Comparison of ENCODE assay signal across 14 mouse cellular contexts in genomic region chr12:29247356-29247755, GRCm38 (mm10).
A peak's percentile ranks its signal among the peaks of the same experiment; 100 is the strongest.
DNase-seq lines count a peak whose midpoint lies in the region; ATAC-seq lines count a peak whose summit lies in the region.
"Had no signal": no experiment of that assay in that cellular context is flagged by ENCODE, and none has a peak within 500 bp of the region (broad histone marks: within the 10 kb centered on the region; RNA-seq: fewer than 3 reads in every experiment).

No protein-coding gene starts in this region.

- no peaks in the 10 kb centered on the region for H3K27me3 ChIP-seq in forebrain, embryonic 13.5 days
- H3K27me3 ChIP-seq in forebrain, embryonic 10.5 days (ENCODE audit: poor library complexity, severe bottlenecking), result no peaks in the 10 kb centered on the region
- no peaks in the 10 kb centered on the region for H3K27me3 ChIP-seq in midbrain, embryonic 16.5 days (ENCODE audit: control insufficient read depth, insufficient read depth, low read depth, low read length)
- H3K27me3 ChIP-seq in midbrain, embryonic 10.5 days (ENCODE audit: low read depth, poor library complexity, severe bottlenecking), result no peaks in the 10 kb centered on the region
- H3K27me3 ChIP-seq: heart, embryonic 12.5 days; stomach, embryonic 15.5 days had no signal

- H3K36me3 ChIP-seq in forebrain, embryonic 13.5 days (ENCODE audit: poor library complexity, severe bottlenecking), result no peaks in the 10 kb centered on the region
- no peaks in the 10 kb centered on the region for H3K36me3 ChIP-seq in forebrain, embryonic 10.5 days (replicated peaks)
- no peaks in the 10 kb centered on the region for H3K36me3 ChIP-seq in midbrain, embryonic 16.5 days (ENCODE audit: control insufficient read depth, insufficient read depth, low read length)
- H3K36me3 ChIP-seq in midbrain, embryonic 10.5 days, result no peaks in the 10 kb centered on the region
- H3K36me3 ChIP-seq: heart, embryonic 12.5 days; stomach, embryonic 15.5 days had no signal

- H3K4me3 ChIP-seq in forebrain, embryonic 13.5 days, result no peak overlapping the region
- H3K4me3 ChIP-seq in forebrain, embryonic 10.5 days, result no peak overlapping the region
- no peak overlapping the region for H3K4me3 ChIP-seq in midbrain, embryonic 16.5 days (ENCODE audit: low read depth, low read length)
- H3K4me3 ChIP-seq in midbrain, embryonic 10.5 days, result no peak overlapping the region
- H3K4me3 ChIP-seq: heart, embryonic 12.5 days; stomach, embryonic 15.5 days had no signal

- ATAC-seq in forebrain, embryonic 13.5 days, result no peak; the same call in 1 of the 2 replicates
- no peak for ATAC-seq in midbrain, embryonic 16.5 days

- H3K27ac ChIP-seq in forebrain, embryonic 13.5 days, result peak overlapping the region; percentile 55
- H3K27ac ChIP-seq in forebrain, embryonic 10.5 days, result no peak overlapping the region
- peak overlapping the region; percentile 6; the same call in 1 of the 2 replicates for H3K27ac ChIP-seq in midbrain, embryonic 16.5 days (ENCODE audit: low read length)
- H3K27ac ChIP-seq in midbrain, embryonic 10.5 days (replicated peaks), result no peak overlapping the region
- H3K27ac ChIP-seq: stomach, embryonic 15.5 days had no signal

- DNase-seq in forebrain, embryonic 10.5 days (ENCODE audit: extremely low spot score, low spot score), result no peak
- DNase-seq in midbrain, embryonic 10.5 days (ENCODE audit: low spot score), result no peak
- DNase-seq in left cerebral cortex, postnatal 10 days (ENCODE audit: extremely low spot score in 1 of 2, low spot score in 2 of 2), result peak; percentile 67 to 70
- DNase-seq in right cerebral cortex, postnatal 4 days, result peak; percentile 62
- DNase-seq in ovary, postnatal 14 days (ENCODE audit: low spot score), result no peak
- no peak for DNase-seq in adrenal gland, postnatal 4 days (ENCODE audit: low spot score in 2 of 2)
- DNase-seq: adrenal gland, postnatal 14 days; cerebellum, postnatal 36 days; kidney, adult 18-20 months; lung, postnatal 36 days had no signal

- intact Hi-C loops in left cerebral cortex, postnatal 10 days (cut with DNase I), result no loop called here

- no peak overlapping the region for H3K4me2 ChIP-seq in forebrain, embryonic 13.5 days
- no peak overlapping the region for H3K4me2 ChIP-seq in midbrain, embryonic 16.5 days (ENCODE audit: low read length)
- H3K4me2 ChIP-seq: heart, embryonic 12.5 days; stomach, embryonic 15.5 days had no signal

- H3K9ac ChIP-seq in forebrain, embryonic 13.5 days, result no peak overlapping the region
- no peak overlapping the region for H3K9ac ChIP-seq in midbrain, embryonic 16.5 days (ENCODE audit: low read depth, low read length)
- H3K9ac ChIP-seq: heart, embryonic 12.5 days; stomach, embryonic 15.5 days had no signal

- H3K4me1 ChIP-seq in forebrain, embryonic 13.5 days, result peaks cover 26% of the 10 kb centered on the region
- H3K4me1 ChIP-seq in forebrain, embryonic 10.5 days, result peaks cover 6% of the 10 kb centered on the region
- H3K4me1 ChIP-seq in midbrain, embryonic 16.5 days (ENCODE audit: control insufficient read depth, insufficient read depth, low read length), result peaks cover 7% of the 10 kb centered on the region; the same call in 1 of the 2 replicates
- H3K4me1 ChIP-seq in midbrain, embryonic 10.5 days, result peaks cover 10% of the 10 kb centered on the region
- H3K4me1 ChIP-seq: heart, embryonic 12.5 days; stomach, embryonic 15.5 days had no signal

- no peaks in the 10 kb centered on the region for H3K9me3 ChIP-seq in forebrain, embryonic 13.5 days (replicated peaks)
- no peaks in the 10 kb centered on the region for H3K9me3 ChIP-seq in forebrain, embryonic 10.5 days
- no peaks in the 10 kb centered on the region for H3K9me3 ChIP-seq in midbrain, embryonic 16.5 days (replicated peaks; ENCODE audit: control insufficient read depth, low read length, poor library complexity, severe bottlenecking)
- no peaks in the 10 kb centered on the region for H3K9me3 ChIP-seq in midbrain, embryonic 10.5 days (replicated peaks)
- H3K9me3 ChIP-seq: heart, embryonic 12.5 days; stomach, embryonic 15.5 days had no signal

- 45% methylated on average over 5 of the region's 5 CpGs for WGBS in forebrain, embryonic 13.5 days
- WGBS in forebrain, embryonic 10.5 days, result 84% methylated on average over 5 of the region's 5 CpGs
- 52% methylated on average over 5 of the region's 5 CpGs for WGBS in midbrain, embryonic 16.5 days
- 82% methylated on average over 5 of the region's 5 CpGs for WGBS in midbrain, embryonic 10.5 days

Comparison
In these comparisons a context has a peak if more than half of its experiments do, and no peak if none do; other contexts are left out.
1. H3K27ac ChIP-seq: peak in forebrain, embryonic 13.5 days (single experiment) and midbrain, embryonic 16.5 days (single experiment); none in forebrain, embryonic 10.5 days (single experiment) and midbrain, embryonic 10.5 days (single experiment).
2. DNase-seq: peak in left cerebral cortex, postnatal 10 days (2 of 2) and right cerebral cortex, postnatal 4 days (single experiment); none in forebrain, embryonic 10.5 days (single experiment), midbrain, embryonic 10.5 days (single experiment), ovary, postnatal 14 days (single experiment) and adrenal gland, postnatal 4 days (0 of 2).